Mouse (Mus musculus): ENCODE data around the gene Gm21987.

- TF ChIP-seq CTCF (IDR thresholded peaks at IDR 0.05; ENCODE audit: borderline replicate concordance, insufficient read depth, low read length) (no peak), POLR2A (IDR thresholded peaks at IDR 0.05; ENCODE audit: low read depth, low read length) (no peak)
These were observed 16.8 kb downstream of the Gm21987 start for GRCm38 (mm10) chr16:38363657-38364056.

Data from embryonic fibroblast, embryonic 13.5 days (primary cell).